Mouse (Mus musculus) lung, embryonic 14.5 days (tissue): ENCODE results near the gene Pih1d1. TPM values are rescaled to one million over a fixed set of nuclear protein-coding genes. Genes with fewer than 3 reads are reported as not detected.
"Not testable (repeated sequence)": the region's sequence is repeated elsewhere in the genome, so short reads cannot be mapped to it uniquely, and the experiment has no call there.

Experiments
- ATAC-seq: fragments of 200-750 bp; cut with Nextera tagmentation; 2 replicates; pipeline ENCODE4 v1.8.0; 2017; ENCODE audit warnings: mild to moderate bottlenecking, moderate TSS enrichment, moderate library complexity; ENCODE audit not compliant: insufficient read depth
- DNase-seq: peaks from one replicate; pipeline ENCODE4 v3.0.0-alpha.2; 2015
- H3K27ac ChIP-seq: fragments of 300-500 bp; sonication (generic); 2 replicates; pipeline ENCODE4 v1.5.1; 2014; ENCODE audit warnings: low read depth, mild to moderate bottlenecking, moderate library complexity
- H3K27me3 ChIP-seq: fragments of 300-500 bp; sonication (generic); 2 replicates; pipeline ENCODE4 v1.6.1; 2014; ENCODE audit warnings: low read length, control low read depth; ENCODE audit not compliant: insufficient read depth
- H3K36me3 ChIP-seq: fragments of 300-500 bp; sonication (generic); 2 replicates; pipeline ENCODE4 v1.6.1; 2014; ENCODE audit warnings: control low read depth; ENCODE audit not compliant: insufficient read depth
- H3K4me1 ChIP-seq: fragments of 300-500 bp; sonication (generic); 2 replicates; pipeline ENCODE4 v1.6.1; 2014; ENCODE audit warnings: antibody characterized with exemption, control low read depth; ENCODE audit not compliant: insufficient read depth
- H3K4me2 ChIP-seq: fragments of 300-500 bp; sonication (generic); 2 replicates; pipeline ENCODE4 v1.6.1; 2014; ENCODE audit warnings: mild to moderate bottlenecking
- H3K4me3 ChIP-seq: fragments of 300-500 bp; sonication (generic); 2 replicates; pipeline ENCODE4 v1.5.1; 2014; ENCODE audit warnings: low read depth, low read length
- H3K9ac ChIP-seq: fragments of 300-500 bp; sonication (generic); 2 replicates; pipeline ENCODE4 v1.6.1; 2014
- H3K9me3 ChIP-seq: fragments of 300-500 bp; sonication (generic); 2 replicates; pipeline ENCODE4 v1.6.1; 2016; ENCODE audit warnings: low read depth, low read length, control low read depth
- CTCF ChIP-seq: IDR thresholded peaks from 2 replicates; pipeline ENCODE4 v1.5.1; 2016; ENCODE audit warnings: antibody characterized with exemption, low read depth
- WGBS: fragments of 180-500 bp; shearing (Covaris S2); extraction: QIAGEN DNeasy Blood & Tissue Kit; methylation state at CpG from one replicate; pipeline ENCODE4 v1.1.7; 2014; 5-methylcytosine and 5-hydroxymethylcytosine counted together
- polyA plus RNA-seq: library from polyadenylated mRNA; unstranded; fragments of >200 nt; fragmentation: Nextera tagmentation; extraction: Ambion mirVana; gene quantifications from 2 replicates; pipeline ENCODE4 v1.2.1, GENCODE M21; 2014

Gene Pih1d1
- polyA plus RNA-seq, 1 experiment from 2014 or later, result 112 TPM

DNA sequence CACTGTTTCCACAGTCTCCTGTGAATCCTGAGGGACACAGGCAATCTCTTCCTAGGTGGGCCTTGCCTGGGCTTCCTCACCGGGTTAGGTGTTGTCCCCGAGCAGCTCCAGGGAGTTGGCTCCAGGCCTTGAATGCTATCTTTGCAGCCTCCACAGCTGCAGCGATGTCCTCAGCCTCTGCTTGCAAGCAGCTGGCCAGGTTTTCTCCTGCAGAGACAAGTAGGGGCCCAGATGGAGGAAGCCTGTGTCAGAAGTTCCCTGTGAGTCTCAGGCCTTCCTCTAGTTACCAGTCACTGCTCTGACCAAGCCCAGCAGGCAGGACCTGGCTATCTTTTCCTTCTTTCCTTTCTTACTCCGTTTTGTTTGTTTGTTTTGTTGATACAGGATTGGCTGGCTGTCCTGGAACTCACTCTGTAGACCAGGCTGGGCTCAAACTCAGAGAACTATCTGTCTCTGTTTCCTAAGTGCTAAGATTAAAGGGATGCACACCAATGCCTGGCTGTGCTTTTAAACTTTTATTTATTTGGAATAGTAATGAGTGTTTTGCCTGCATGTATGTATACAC lies 5.5 kb upstream of the Pih1d1 start:
- no peaks in the 10 kb centered on the region for H3K27me3 ChIP-seq
- TF ChIP-seq CTCF, result no peak
- H3K36me3 ChIP-seq, result peaks cover 40% of the 10 kb centered on the region; the same call in 1 of the 2 replicates
- no peak overlapping the region for H3K4me2 ChIP-seq
- DNase-seq, result no peak
- H3K9ac ChIP-seq, result no peak overlapping the region
- H3K4me1 ChIP-seq, result peaks cover 19% of the 10 kb centered on the region
- H3K4me3 ChIP-seq, result no peak overlapping the region
- no peak overlapping the region for H3K27ac ChIP-seq
- 46% methylated on average over 4 of the region's 4 CpGs for WGBS
- H3K9me3 ChIP-seq, result no peaks in the 10 kb centered on the region
- no peak for ATAC-seq

DNA sequence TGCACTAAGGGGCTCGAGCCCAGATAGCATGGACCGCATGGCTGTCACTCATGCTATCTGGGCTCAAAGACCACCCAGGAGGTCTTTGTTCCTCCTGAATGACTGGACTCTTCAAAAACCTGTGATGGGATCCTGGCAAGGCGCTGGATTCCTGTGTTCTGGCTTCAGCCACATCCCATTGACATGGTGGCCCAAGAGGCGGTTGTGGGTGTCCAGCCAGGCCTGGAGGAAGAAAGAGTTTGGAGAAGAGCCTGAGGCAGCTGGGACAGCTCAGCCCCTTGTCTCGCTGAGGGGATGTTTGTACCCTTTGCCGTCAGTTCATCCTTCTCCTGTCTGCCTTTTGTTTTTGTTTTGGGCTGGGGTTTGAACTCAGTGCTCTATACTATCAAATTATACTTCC lies 4.6 kb upstream of the Pih1d1 start:
- ATAC-seq, result peak; percentile 6; the same call in 1 of the 2 replicates
- peak overlapping the region; percentile 15; the same call in 1 of the 2 replicates for H3K27ac ChIP-seq

DNA sequence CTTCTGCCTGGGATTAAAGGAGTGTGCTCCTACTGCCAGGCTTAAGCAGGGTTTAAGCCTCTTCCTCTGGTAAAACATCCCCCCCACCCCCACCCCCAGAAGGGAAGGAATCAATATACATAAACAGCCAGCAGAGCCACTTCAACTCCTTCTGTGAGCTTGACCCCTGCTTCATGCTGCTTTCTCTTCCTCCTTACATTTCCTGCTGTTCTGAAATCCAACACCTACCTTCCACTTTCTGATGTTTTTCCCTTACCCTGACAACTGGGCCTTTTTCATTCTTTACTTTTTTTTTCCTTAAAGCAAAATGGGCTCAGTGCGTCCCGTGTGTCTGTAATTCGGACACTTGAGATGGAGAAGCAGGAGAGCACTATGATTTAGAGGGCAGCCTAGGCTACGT lies 3.8 kb upstream of the Pih1d1 start:
- Histone ChIP-seq H3K4me3 (no peak overlapping the region), H3K9me3 (no peaks in the 10 kb centered on the region), H3K27me3 (no peaks in the 10 kb centered on the region), H3K27ac (peak overlapping the region; percentile 73), H3K4me1 (peaks cover 19% of the 10 kb centered on the region), H3K9ac (no peak overlapping the region; the same call in 1 of the 2 replicates), H3K36me3 (peaks cover 27% of the 10 kb centered on the region; the same call in 1 of the 2 replicates), H3K4me2 (peak overlapping the region; percentile 18; the same call in 1 of the 2 replicates)
- ATAC-seq, result no peak
- no peak for DNase-seq
- TF ChIP-seq CTCF, result no peak
- WGBS, result 53% methylated on average over 4 of the region's 4 CpGs

More for the DNA sequence above, 4.6 kb upstream of the Pih1d1 start:
- Histone ChIP-seq H3K4me1 (peaks cover 19% of the 10 kb centered on the region), H3K36me3 (peaks cover 32% of the 10 kb centered on the region; the same call in 1 of the 2 replicates), H3K4me3 (no peak overlapping the region), H3K9ac (no peak overlapping the region), H3K4me2 (no peak overlapping the region), H3K27me3 (no peaks in the 10 kb centered on the region), H3K9me3 (no peaks in the 10 kb centered on the region)
- WGBS, result 44% methylated on average over 6 of the region's 6 CpGs
- no peak for TF ChIP-seq CTCF
- DNase-seq, result peak; percentile 72

DNA sequence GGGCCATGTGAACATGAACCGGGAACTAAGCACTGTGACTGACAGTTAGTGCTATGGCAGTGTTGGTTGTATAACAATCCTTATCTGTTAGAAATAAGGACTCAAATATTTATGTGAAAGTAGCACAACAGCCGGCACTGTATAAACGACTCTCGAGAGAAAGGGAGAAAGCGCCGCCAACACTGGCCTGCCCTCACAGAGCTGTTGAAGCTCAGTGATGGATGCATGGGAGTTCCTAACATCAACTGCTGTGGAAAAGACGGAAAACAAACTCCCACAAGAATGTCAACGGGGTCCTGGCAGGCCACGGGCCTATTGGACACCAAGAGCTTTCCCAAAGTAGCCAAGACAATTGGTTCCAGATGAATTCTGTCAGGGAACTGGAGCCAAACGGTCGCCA lies 2.8 kb upstream of the Pih1d1 start:
- H3K4me1 ChIP-seq, result peaks cover 19% of the 10 kb centered on the region

GRCm38 (mm10) chr7:45153052-45153451 lies 1.1 kb upstream of the Pih1d1 start:
- not testable (repeated sequence) for DNase-seq, H3K9me3 ChIP-seq, H3K9ac ChIP-seq, H3K27me3 ChIP-seq, H3K27ac ChIP-seq, ATAC-seq
- H3K4me2 ChIP-seq, result peak overlapping the region; percentile 85
- H3K4me3 ChIP-seq, result 0 out of 2 replicates have a peak overlapping the region, but pooled peaks have one; percentile 54
- peaks cover 17% of the 10 kb centered on the region; the same call in 1 of the 2 replicates for H3K36me3 ChIP-seq
- WGBS, result 89% methylated on average over 2 of the region's 2 CpGs
- peaks cover 19% of the 10 kb centered on the region for H3K4me1 ChIP-seq

More for the DNA sequence above, 2.8 kb upstream of the Pih1d1 start:
- Histone ChIP-seq H3K4me2 (no peak overlapping the region), H3K27ac (peak overlapping the region; percentile 73), H3K9me3 (no peaks in the 10 kb centered on the region), H3K27me3 (no peaks in the 10 kb centered on the region), H3K4me3 (no peak overlapping the region), H3K9ac (no peak overlapping the region; the same call in 1 of the 2 replicates), H3K36me3 (peaks cover 24% of the 10 kb centered on the region; the same call in 1 of the 2 replicates)
- no peak for TF ChIP-seq CTCF
- ATAC-seq (no peak), DNase-seq (peak; percentile 83)
- WGBS, result 21% methylated on average over 11 of the region's 11 CpGs

DNA sequence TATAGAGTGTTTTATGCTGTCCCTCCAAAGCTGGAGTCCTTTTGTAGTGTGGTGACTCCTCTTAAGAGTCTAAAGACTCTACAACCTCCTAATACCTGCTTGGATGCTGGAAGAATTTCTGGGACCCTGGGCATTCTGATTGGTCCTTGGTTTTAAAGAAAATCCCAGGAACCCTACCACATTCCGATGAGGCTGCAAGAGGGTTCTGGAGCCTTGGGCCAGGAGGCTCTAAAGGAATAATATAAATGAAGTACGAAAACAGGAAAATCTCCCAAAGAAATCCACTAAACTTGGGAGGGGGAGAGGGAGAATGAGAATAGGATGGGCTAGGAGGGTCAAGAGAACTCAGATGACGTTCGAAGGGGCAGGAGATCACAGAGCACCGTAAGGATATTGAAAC lies 517 bp upstream of the Pih1d1 start:
- Histone ChIP-seq H3K4me2 (peak overlapping the region; percentile 85), H3K27me3 (no peaks in the 10 kb centered on the region), H3K9me3 (no peaks in the 10 kb centered on the region), H3K27ac (peak overlapping the region; percentile 97), H3K9ac (peak overlapping the region; percentile 70), H3K4me1 (peaks cover 19% of the 10 kb centered on the region), H3K36me3 (0 out of 2 replicates have a peak, but pooled peaks cover 18% of the 10 kb centered on the region), H3K4me3 (peak overlapping the region; percentile 54)
- ATAC-seq, result 0 out of 2 replicates have a peak, but pooled peaks have one; percentile 0
- DNase-seq, result no peak
- WGBS, result 4% methylated on average over 5 of the region's 5 CpGs
- no peak for TF ChIP-seq CTCF

GRCm38 (mm10) chr7:45154993-45155514 lies 951 bp downstream of the Pih1d1 start:
- Histone ChIP-seq H3K4me2 (peak overlapping the region; percentile 85), H3K27me3 (no peaks in the 10 kb centered on the region), H3K9ac (peak overlapping the region; percentile 13; the same call in 1 of the 2 replicates), H3K4me3 (peak overlapping the region; percentile 54), H3K27ac (peak overlapping the region; percentile 24; the same call in 1 of the 2 replicates), H3K4me1 (peaks cover 16% of the 10 kb centered on the region), H3K36me3 (peaks cover 29% of the 10 kb centered on the region; the same call in 1 of the 2 replicates), H3K9me3 (no peaks in the 10 kb centered on the region)
- DNase-seq (peak; percentile 67), ATAC-seq (no peak; the same call in 1 of the 2 replicates)
- 72% methylated on average over 12 of the region's 12 CpGs for WGBS
- peak; percentile 54 for TF ChIP-seq CTCF
